Mouse (Mus musculus): ENCODE measurements around the gene Pik3cd. TPM values are rescaled to one million over a fixed set of nuclear protein-coding genes. Genes with fewer than 3 reads are reported as not detected.

Pik3cd gene
- total and polyA plus RNA-seq, 2 experiments from 2014 or later, result 9.2 to 20.8 TPM

GRCm38 (mm10) chr4:149740301-149740700 lies 37.9 kb upstream of the Pik3cd start:
- ATAC-seq, result no peak
- no peak for DNase-seq (ENCODE audit: low spot score)
- H3K36me3 ChIP-seq (ENCODE audit: insufficient read depth, low read length), result peaks cover 14% of the 10 kb centered on the region

GRCm38 (mm10) chr4:149739478-149739877 lies 37.1 kb upstream of the Pik3cd start:
- H3K27ac ChIP-seq, result no peak overlapping the region
- H3K9ac ChIP-seq (replicated peaks; ENCODE audit: low read length), result no peak overlapping the region
- peaks cover 24% of the 10 kb centered on the region for H3K4me1 ChIP-seq (ENCODE audit: insufficient read depth, low read length)
- H3K4me3 ChIP-seq (ENCODE audit: low read length), result no peak overlapping the region
- TF ChIP-seq CTCF (IDR thresholded peaks at IDR 0.05; ENCODE audit: low read depth), result no peak
- peaks cover 8% of the 10 kb centered on the region for H3K36me3 ChIP-seq (ENCODE audit: insufficient read depth, low read length)
- no peak for ATAC-seq
- no peak overlapping the region for H3K4me2 ChIP-seq (ENCODE audit: low read depth, low read length)
- no peaks in the 10 kb centered on the region for H3K9me3 ChIP-seq (ENCODE audit: low read length)
- no peak for DNase-seq (ENCODE audit: low spot score)
- 70% methylated on average over 5 of the region's 5 CpGs for WGBS
- no peaks in the 10 kb centered on the region for H3K27me3 ChIP-seq (ENCODE audit: insufficient read depth, low read length)

More at GRCm38 (mm10) chr4:149740301-149740700, 37.9 kb upstream of the Pik3cd start:
- peaks cover 17% of the 10 kb centered on the region for H3K4me1 ChIP-seq (ENCODE audit: insufficient read depth, low read length)
- no peaks in the 10 kb centered on the region for H3K27me3 ChIP-seq (ENCODE audit: insufficient read depth, low read length)
- H3K9me3 ChIP-seq (ENCODE audit: low read length), result no peaks in the 10 kb centered on the region
- no peak overlapping the region for H3K4me3 ChIP-seq (ENCODE audit: low read length)
- TF ChIP-seq CTCF (IDR thresholded peaks at IDR 0.05; ENCODE audit: low read depth), result no peak
- no peak overlapping the region for H3K4me2 ChIP-seq (ENCODE audit: low read depth, low read length)
- H3K27ac ChIP-seq, result no peak overlapping the region
- H3K9ac ChIP-seq (replicated peaks; ENCODE audit: low read length), result no peak overlapping the region
- 90% methylated on average over 7 of the region's 7 CpGs for WGBS

GRCm38 (mm10) chr4:149737383-149738324 lies 35.3 kb upstream of the Pik3cd start, which contains the start of gene Tmem201:
Gene Tmem201, minus strand, starts transcription at chr4:149738044.
- no peaks in the 10 kb centered on the region for H3K27me3 ChIP-seq (ENCODE audit: insufficient read depth, low read length)
- WGBS, result under 1% methylated on average over 87 of the region's 97 CpGs
- H3K4me1 ChIP-seq (ENCODE audit: insufficient read depth, low read length), result peaks cover 38% of the 10 kb centered on the region
- peak within 1 kb of the TSS; percentile 88 for H3K9ac ChIP-seq (replicated peaks; ENCODE audit: low read length)
- H3K9me3 ChIP-seq (ENCODE audit: low read length), result no peaks in the 10 kb centered on the region
- peak; percentile 91 for ATAC-seq
- H3K4me3 ChIP-seq (ENCODE audit: low read length), result peak within 1 kb of the TSS; percentile 69
- H3K27ac ChIP-seq, result peak within 1 kb of the TSS; percentile 86
- no peaks in the 10 kb centered on the region; the same call in 1 of the 2 replicates for H3K36me3 ChIP-seq (ENCODE audit: insufficient read depth, low read length)
- peak; percentile 99 for DNase-seq (ENCODE audit: low spot score)
- TF ChIP-seq CTCF (IDR thresholded peaks at IDR 0.05; ENCODE audit: low read depth), result peak; percentile 81
- H3K4me2 ChIP-seq (ENCODE audit: low read depth, low read length), result peak within 1 kb of the TSS; percentile 61

DNA sequence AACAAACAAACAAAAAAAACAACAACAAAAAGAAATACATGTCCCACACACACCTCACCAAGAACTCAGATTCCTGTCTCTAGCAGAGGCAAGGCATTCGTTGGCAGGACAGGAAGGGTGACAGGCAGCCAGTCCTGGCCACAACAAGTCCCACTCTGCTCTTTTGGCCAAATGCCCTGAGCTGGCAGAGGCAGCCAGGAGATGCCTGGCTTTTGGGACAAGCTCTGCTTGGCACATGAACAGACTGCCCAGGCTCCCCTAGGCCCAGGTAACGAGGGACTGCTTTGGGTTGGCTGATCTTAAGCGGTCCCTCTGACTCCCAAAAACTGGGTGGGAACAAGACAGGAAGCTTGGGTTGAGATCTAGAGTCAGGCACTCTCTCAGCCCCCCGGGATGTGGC lies 34.2 kb upstream of the Pik3cd start:
- H3K27me3 ChIP-seq (ENCODE audit: insufficient read depth, low read length), result no peaks in the 10 kb centered on the region
- H3K9ac ChIP-seq (replicated peaks; ENCODE audit: low read length), result peak overlapping the region; percentile 88
- no peak overlapping the region for H3K27ac ChIP-seq
- DNase-seq (ENCODE audit: low spot score) (peak; percentile 80), ATAC-seq (no peak)
- H3K36me3 ChIP-seq (ENCODE audit: insufficient read depth, low read length), result no peaks in the 10 kb centered on the region; the same call in 1 of the 2 replicates
- peak overlapping the region; percentile 69 for H3K4me3 ChIP-seq (ENCODE audit: low read length)
- H3K4me2 ChIP-seq (ENCODE audit: low read depth, low read length), result peak overlapping the region; percentile 61
- no peak for TF ChIP-seq CTCF (IDR thresholded peaks at IDR 0.05; ENCODE audit: low read depth)
- WGBS, result 32% methylated on average over 4 of the region's 4 CpGs
- H3K9me3 ChIP-seq (ENCODE audit: low read length), result no peaks in the 10 kb centered on the region
- peaks cover 38% of the 10 kb centered on the region for H3K4me1 ChIP-seq (ENCODE audit: insufficient read depth, low read length)

GRCm38 (mm10) chr4:149735624-149736250 lies 33.4 kb upstream of the Pik3cd start:
- H3K9me3 ChIP-seq (ENCODE audit: low read length), result no peaks in the 10 kb centered on the region
- H3K4me2 ChIP-seq (ENCODE audit: low read depth, low read length), result peak overlapping the region; percentile 61
- no peak overlapping the region; the same call in 1 of the 2 replicates for H3K9ac ChIP-seq (replicated peaks; ENCODE audit: low read length)
- 62% methylated on average over 5 of the region's 5 CpGs for WGBS
- DNase-seq (ENCODE audit: low spot score), result no peak
- peaks cover 6% of the 10 kb centered on the region for H3K36me3 ChIP-seq (ENCODE audit: insufficient read depth, low read length)
- no peak for TF ChIP-seq CTCF (IDR thresholded peaks at IDR 0.05; ENCODE audit: low read depth)
- H3K27ac ChIP-seq, result no peak overlapping the region
- peaks cover 38% of the 10 kb centered on the region for H3K4me1 ChIP-seq (ENCODE audit: insufficient read depth, low read length)
- no peak overlapping the region for H3K4me3 ChIP-seq (ENCODE audit: low read length)
- H3K27me3 ChIP-seq (ENCODE audit: insufficient read depth, low read length), result no peaks in the 10 kb centered on the region
- ATAC-seq, result no peak

DNA sequence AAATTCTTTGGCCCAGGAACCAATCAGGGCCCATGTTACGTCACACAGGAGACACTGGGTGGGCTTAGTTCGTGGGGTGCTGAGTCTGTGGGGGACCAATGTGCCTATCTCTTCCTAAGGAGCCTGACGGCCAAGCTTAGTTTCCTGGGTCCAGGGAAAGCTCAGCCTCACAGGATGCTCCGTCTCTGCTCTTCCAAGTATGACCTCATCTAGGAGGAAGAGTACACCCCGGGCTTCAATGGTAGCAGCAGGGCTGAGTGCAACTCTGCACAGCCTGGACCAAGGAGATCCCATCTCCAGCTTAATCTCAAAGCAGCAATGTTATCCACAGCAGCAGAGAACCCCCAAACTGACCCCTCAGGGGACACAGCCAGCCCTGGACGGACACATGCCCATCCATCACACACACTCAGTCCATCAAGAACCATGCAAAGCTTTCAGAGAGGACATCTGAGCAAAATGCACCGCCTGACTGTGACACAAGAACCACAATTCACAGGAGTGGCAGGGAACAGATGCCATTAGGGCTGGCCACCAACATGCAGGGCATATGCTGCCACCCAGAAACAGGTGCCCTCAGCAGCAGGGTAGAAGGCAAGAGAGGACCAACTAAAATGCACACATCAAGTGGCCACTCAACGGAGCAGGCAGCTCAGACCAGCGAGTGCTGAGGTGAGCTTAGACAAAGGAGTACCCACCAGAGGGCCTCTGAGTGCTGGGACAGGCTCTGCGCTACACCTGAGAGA lies 32.5 kb upstream of the Pik3cd start:
- TF ChIP-seq CTCF (IDR thresholded peaks at IDR 0.05; ENCODE audit: low read depth), result no peak
- 62% methylated on average over 10 of the region's 10 CpGs for WGBS
- H3K4me1 ChIP-seq (ENCODE audit: insufficient read depth, low read length), result peaks cover 38% of the 10 kb centered on the region
- H3K9me3 ChIP-seq (ENCODE audit: low read length), result no peaks in the 10 kb centered on the region
- no peak for ATAC-seq
- no peak overlapping the region for H3K4me3 ChIP-seq (ENCODE audit: low read length)
- peak overlapping the region; percentile 28; the same call in 1 of the 2 replicates for H3K9ac ChIP-seq (replicated peaks; ENCODE audit: low read length)
- peaks cover 10% of the 10 kb centered on the region for H3K36me3 ChIP-seq (ENCODE audit: insufficient read depth, low read length)
- no peak overlapping the region for H3K27ac ChIP-seq
- no peak for DNase-seq (ENCODE audit: low spot score)
- H3K27me3 ChIP-seq (ENCODE audit: insufficient read depth, low read length), result no peaks in the 10 kb centered on the region
- peak overlapping the region; percentile 61; the same call in 1 of the 2 replicates for H3K4me2 ChIP-seq (ENCODE audit: low read depth, low read length)

All from hindbrain, postnatal 0 days (tissue).